Mouse (Mus musculus) olfactory bulb, adult 2 months (tissue): ENCODE data around the gene Msmp.

Experiments used
- CTCF ChIP-seq: fragments of 200-500 bp; IDR thresholded peaks from 2 replicates; pipeline ENCODE4 v1.5.1; 2012; ENCODE audit warnings: low read depth, mild to moderate bottlenecking, low read length, moderate library complexity; ENCODE audit not compliant: insufficient read depth
- POLR2A ChIP-seq: fragments of 200-500 bp; IDR thresholded peaks from 2 replicates; pipeline ENCODE4 v1.6.1; 2012; ENCODE audit warnings: mild to moderate bottlenecking, low read depth, low read length, moderate library complexity; ENCODE audit not compliant: insufficient read depth

- TF ChIP-seq CTCF (no peak), POLR2A (no peak)
These were observed 30.4 kb downstream of the Msmp start for GRCm38 (mm10) chr4:43553891-43554290.
